In genomic region chr7:30625530-30626384, GRCm38 (mm10) we compare ENCODE assay signal across 8 mouse cellular contexts. TPM values are rescaled to one million over a fixed set of nuclear protein-coding genes. Genes with fewer than 3 reads are reported as not detected.
A peak's percentile ranks its signal among the peaks of the same experiment; 100 is the strongest.
DNase-seq lines count a peak whose midpoint lies in the region; ATAC-seq lines count a peak whose summit lies in the region.

Gene Cox6b1, minus strand, starts transcription at chr7:30626151.

- peaks cover 24% of the 10 kb centered on the region for H3K27me3 ChIP-seq in forebrain, embryonic 13.5 days
- peaks cover 22% of the 10 kb centered on the region for H3K27me3 ChIP-seq in neural tube, embryonic 15.5 days (replicated peaks)

- H3K36me3 ChIP-seq in forebrain, embryonic 13.5 days (ENCODE audit: poor library complexity, severe bottlenecking) = peaks cover 33% of the 10 kb centered on the region
- H3K36me3 ChIP-seq in neural tube, embryonic 15.5 days = peaks cover 31% of the 10 kb centered on the region

- WGBS in forebrain, embryonic 13.5 days = 2% methylated on average over 44 of the region's 44 CpGs
- 2% methylated on average over 44 of the region's 44 CpGs for WGBS in neural tube, embryonic 15.5 days

- no peaks in the 10 kb centered on the region for H3K9me3 ChIP-seq in forebrain, embryonic 13.5 days (replicated peaks)
- H3K9me3 ChIP-seq in neural tube, embryonic 15.5 days (replicated peaks) = no peaks in the 10 kb centered on the region

- H3K9ac ChIP-seq in forebrain, embryonic 13.5 days = peak within 1 kb of the TSS; percentile 88
- H3K9ac ChIP-seq in neural tube, embryonic 15.5 days (replicated peaks) = peak within 1 kb of the TSS; percentile 67

- peak; percentile 90 for ATAC-seq in cerebellum, adult (ENCODE audit: insufficient number of reproducible peaks, low FRiP score, low TSS enrichment)
- ATAC-seq in forebrain, embryonic 13.5 days = peak; percentile 93
- peak; percentile 96 for ATAC-seq in neural tube, embryonic 15.5 days (ENCODE audit: low FRiP score)

- H3K4me1 ChIP-seq in forebrain, embryonic 13.5 days = peaks cover 13% of the 10 kb centered on the region
- peaks cover 13% of the 10 kb centered on the region for H3K4me1 ChIP-seq in neural tube, embryonic 15.5 days

- peak; percentile 92 for DNase-seq in ES-CJ7 (ENCODE audit: low read depth, low spot score)
- DNase-seq in heart, postnatal 10 days = peak; percentile 91 to 93
- peak; percentile 83 for DNase-seq in layer of hippocampus, adult 11-12 months (ENCODE audit: low spot score)
- peak; percentile 90 for DNase-seq in lung, adult 18-20 months
- peak; percentile 85 for DNase-seq in testis, postnatal 14 days (ENCODE audit: low spot score)

- H3K4me2 ChIP-seq in forebrain, embryonic 13.5 days = peak within 1 kb of the TSS; percentile 92
- peak within 1 kb of the TSS; percentile 89 for H3K4me2 ChIP-seq in neural tube, embryonic 15.5 days

- H3K4me3 ChIP-seq in forebrain, embryonic 13.5 days = peak within 1 kb of the TSS; percentile 71
- peak within 1 kb of the TSS; percentile 61 for H3K4me3 ChIP-seq in neural tube, embryonic 15.5 days (replicated peaks)

- intact Hi-C loops in heart, postnatal 10 days (cut with DNase I) = no loop called here

- no peak within 1 kb of the TSS for H3K27ac ChIP-seq in forebrain, embryonic 13.5 days
- peak within 1 kb of the TSS; percentile 61 for H3K27ac ChIP-seq in neural tube, embryonic 15.5 days (replicated peaks)

RNA-seq across cellular contexts. Expression of gene Cox6b1, which starts in this region (rescaled TPM):
- 944 and 1,056 TPM in 2 replicates for polyA plus RNA-seq in forebrain, embryonic 13.5 days (2015; fragmentation: Nextera tagmentation; extraction: Ambion mirVana)
- total RNA-seq in heart, postnatal 10 days (2021) = 1,000 to 10,000 TPM; 4,137 to 4,381 TPM
- polyA plus RNA-seq in neural tube, embryonic 15.5 days (2015; fragmentation: Nextera tagmentation; extraction: Ambion mirVana) = 1,176 and 1,358 TPM in 2 replicates
